Mouse (Mus musculus) midbrain, embryonic 14.5 days (tissue): ENCODE results near the gene Polm. TPM values are rescaled to one million over a fixed set of nuclear protein-coding genes. Genes with fewer than 3 reads are reported as not detected.

Source experiments
- ATAC-seq: fragments of 200-750 bp; cut with Nextera tagmentation; 2 replicates; pipeline ENCODE4 v1.8.0; 2017; ENCODE audit warnings: moderate number of reproducible peaks, moderate library complexity; ENCODE audit not compliant: low FRiP score, low TSS enrichment
- DNase-seq: peaks from one replicate; pipeline ENCODE4 v3.0.0-alpha.2; 2015
- H3K27ac ChIP-seq: fragments of 300-500 bp; sonication (generic); replicated peaks from 2 replicates; pipeline ENCODE4 v1.5.1; 2014; ENCODE audit warnings: mild to moderate bottlenecking, low read depth, low read length, moderate library complexity
- H3K27me3 ChIP-seq: fragments of 300-500 bp; sonication (generic); 2 replicates; pipeline ENCODE4 v1.6.1; 2014; ENCODE audit warnings: low read length, control low read depth, mixed read lengths; ENCODE audit not compliant: control insufficient read depth, insufficient read depth
- H3K36me3 ChIP-seq: fragments of 300-500 bp; sonication (generic); 2 replicates; pipeline ENCODE4 v1.6.1; 2014; ENCODE audit warnings: low read length, control low read depth; ENCODE audit not compliant: control insufficient read depth, insufficient read depth
- H3K4me1 ChIP-seq: fragments of 300-500 bp; sonication (generic); 2 replicates; pipeline ENCODE4 v1.6.1; 2014; ENCODE audit warnings: mild to moderate bottlenecking, antibody characterized with exemption, low read length, control low read depth; ENCODE audit not compliant: control insufficient read depth, insufficient read depth
- H3K4me2 ChIP-seq: fragments of 300-500 bp; sonication (generic); 2 replicates; pipeline ENCODE4 v1.6.1; 2014; ENCODE audit warnings: mild to moderate bottlenecking, low read length, moderate library complexity
- H3K4me3 ChIP-seq: fragments of 300-500 bp; sonication (generic); replicated peaks from 2 replicates; pipeline ENCODE4 v1.5.1; 2014; ENCODE audit warnings: low read depth, low read length
- H3K9ac ChIP-seq: fragments of 300-500 bp; sonication (generic); replicated peaks from 2 replicates; pipeline ENCODE4 v1.6.1; 2014; ENCODE audit warnings: mild to moderate bottlenecking, low read length, moderate library complexity
- H3K9me3 ChIP-seq: fragments of 300-500 bp; sonication (generic); 2 replicates; pipeline ENCODE4 v1.6.1; 2016; ENCODE audit warnings: low read length, control low read depth, mixed read lengths; ENCODE audit not compliant: control insufficient read depth
- WGBS: fragments of 180-500 bp; shearing (Covaris S2); extraction: QIAGEN DNeasy Blood & Tissue Kit; methylation state at CpG from one replicate; pipeline ENCODE4 v1.1.7; 2014; 5-methylcytosine and 5-hydroxymethylcytosine counted together
- polyA plus RNA-seq: library from polyadenylated mRNA; unstranded; fragments of >200 nt; fragmentation: Nextera tagmentation; extraction: Ambion mirVana; gene quantifications from 2 replicates; pipeline ENCODE4 v1.2.1, GENCODE M21; 2014

The Polm gene
- polyA plus RNA-seq: 4.9 and 5.2 TPM in 2 replicates

DNA sequence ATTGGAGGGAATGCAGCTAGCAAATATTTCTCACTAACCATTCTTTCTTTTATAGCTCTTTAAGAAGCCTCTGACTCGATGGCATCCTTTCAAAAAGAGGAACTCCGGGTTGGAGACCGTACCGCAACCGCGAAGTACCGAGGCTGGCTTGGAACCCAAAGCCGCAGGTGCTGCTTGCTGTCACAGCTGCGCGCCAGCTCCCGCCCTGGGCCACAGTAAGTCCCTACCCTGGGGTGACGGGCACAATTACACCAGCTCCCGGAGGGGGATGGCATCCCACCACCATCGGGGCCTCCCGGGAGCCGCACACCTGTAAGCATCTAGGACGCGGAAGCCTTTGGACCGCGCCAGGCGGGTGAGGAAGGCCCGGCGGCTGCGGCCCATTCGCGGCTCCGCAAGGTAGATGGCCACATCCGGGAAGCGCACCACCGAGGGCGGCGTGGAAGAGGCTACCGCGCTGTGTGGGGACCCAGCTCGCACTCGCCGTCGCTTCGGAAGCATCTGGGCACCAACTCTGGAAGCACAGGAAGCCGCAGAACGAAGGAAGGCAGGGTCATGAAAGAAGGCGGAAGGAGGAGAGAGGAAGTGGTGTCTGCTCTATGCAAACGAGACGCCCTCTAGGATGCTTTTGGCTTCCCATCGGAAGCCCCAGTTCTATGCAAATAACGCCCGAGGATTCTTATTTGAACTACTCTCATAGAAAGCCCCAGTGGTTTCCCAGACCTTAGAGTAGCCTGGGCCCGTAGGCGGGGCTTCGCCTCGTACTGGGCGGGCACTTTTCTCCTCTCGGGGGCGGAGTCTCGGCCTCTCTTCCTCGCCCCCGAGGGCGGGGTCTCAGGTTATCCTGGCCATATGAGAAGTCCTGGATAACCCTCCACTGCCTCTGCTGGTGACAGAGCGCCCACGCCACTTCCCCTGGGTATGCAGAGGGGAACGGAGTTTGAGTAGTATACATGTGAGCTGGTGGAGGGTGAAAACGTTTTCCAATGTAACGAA lies at the start of gene Polm:
TSS of gene Polm (minus strand) at position 766 of the 996 bp plus-strand sequence.
- Histone ChIP-seq H3K9ac (peak within 1 kb of the TSS; percentile 68), H3K36me3 (peaks cover 6% of the 10 kb centered on the region; the same call in 1 of the 2 replicates), H3K9me3 (no peaks in the 10 kb centered on the region), H3K27ac (peak within 1 kb of the TSS; percentile 76), H3K4me1 (peaks cover 8% of the 10 kb centered on the region; the same call in 1 of the 2 replicates), H3K27me3 (no peaks in the 10 kb centered on the region), H3K4me2 (peak within 1 kb of the TSS; percentile 84), H3K4me3 (peak within 1 kb of the TSS; percentile 65)
- ATAC-seq (peak; percentile 93), DNase-seq (peak; percentile 95)
- WGBS: under 1% methylated on average over 63 of the region's 63 CpGs

DNA sequence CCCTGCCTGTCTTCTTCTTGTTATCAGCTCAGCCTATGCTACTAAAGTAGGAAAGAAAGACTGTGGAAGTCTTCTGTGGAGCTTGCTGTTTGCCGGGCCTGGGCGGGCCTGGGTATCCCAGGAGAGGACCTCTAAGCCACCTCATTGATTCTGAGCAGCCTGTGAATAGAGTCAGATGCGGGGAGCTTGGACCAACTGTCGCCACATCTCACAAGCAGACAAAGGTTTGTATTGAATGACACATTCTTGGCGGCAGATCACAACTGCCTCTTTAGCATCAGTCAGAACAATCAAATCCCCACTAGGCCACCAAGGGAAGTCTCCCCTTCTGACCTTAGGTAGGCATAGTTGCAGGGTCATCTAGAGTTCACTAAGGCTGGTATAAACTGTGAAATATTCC lies 49.4 kb upstream of the Polm start:
- H3K4me1 ChIP-seq: no peaks in the 10 kb centered on the region
- H3K36me3 ChIP-seq: no peaks in the 10 kb centered on the region
- DNase-seq: peak; percentile 34
- no peak overlapping the region for H3K4me3 ChIP-seq
- H3K9ac ChIP-seq: no peak overlapping the region
- no peak overlapping the region for H3K27ac ChIP-seq
- H3K9me3 ChIP-seq: no peaks in the 10 kb centered on the region
- H3K4me2 ChIP-seq: no peak overlapping the region
- WGBS: 6% methylated on average over 5 of the region's 5 CpGs
- ATAC-seq: no peak
- no peaks in the 10 kb centered on the region for H3K27me3 ChIP-seq

DNA sequence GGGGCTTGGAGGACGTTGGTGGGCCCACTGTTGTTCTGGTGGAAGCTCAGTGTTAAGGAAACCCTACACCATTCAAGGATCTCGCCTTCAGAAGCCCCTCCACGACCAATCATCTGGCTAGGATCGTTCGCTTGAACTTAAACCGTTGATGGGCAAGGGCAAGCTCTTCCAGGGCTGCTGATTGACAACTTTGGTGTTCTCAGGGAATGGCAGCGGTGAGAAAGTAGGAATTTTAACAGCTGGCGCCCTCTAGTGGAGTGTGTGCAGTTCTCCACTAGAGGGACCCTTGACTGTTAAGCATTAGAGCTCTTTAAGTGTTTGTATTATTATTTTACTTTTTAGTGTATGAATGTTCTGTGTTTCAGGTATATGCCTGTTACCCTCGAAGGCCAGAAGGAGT lies 48.4 kb upstream of the Polm start:
- ATAC-seq (no peak), DNase-seq (peak; percentile 87)
- no peaks in the 10 kb centered on the region for H3K9me3 ChIP-seq
- no peaks in the 10 kb centered on the region for H3K36me3 ChIP-seq
- H3K4me2 ChIP-seq: no peak overlapping the region
- WGBS: 19% methylated on average over 9 of the region's 9 CpGs
- no peaks in the 10 kb centered on the region for H3K27me3 ChIP-seq
- no peaks in the 10 kb centered on the region for H3K4me1 ChIP-seq
- no peak overlapping the region for H3K4me3 ChIP-seq
- no peak overlapping the region for H3K27ac ChIP-seq
- no peak overlapping the region for H3K9ac ChIP-seq

DNA sequence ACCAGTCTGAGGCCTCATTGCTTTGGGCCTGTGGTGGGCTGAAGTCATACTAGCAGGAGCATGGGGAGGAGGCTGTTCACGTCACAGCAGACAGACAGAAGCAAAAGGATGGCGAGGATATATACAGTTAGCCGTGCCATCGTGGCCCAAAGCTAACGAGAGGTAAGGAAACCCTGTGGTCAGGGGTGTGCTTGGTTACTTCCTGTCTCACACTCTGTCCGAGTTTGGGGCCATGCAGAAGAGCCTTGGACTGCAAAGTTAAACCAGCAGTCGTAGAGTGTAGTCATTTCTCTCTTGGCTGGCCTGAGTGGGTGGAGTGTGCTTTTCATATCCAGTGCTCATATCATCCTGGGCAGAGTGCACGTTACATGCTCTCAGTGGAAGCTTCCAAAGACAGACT lies 44.7 kb upstream of the Polm start:
- no peak overlapping the region for H3K4me2 ChIP-seq
- ATAC-seq (no peak), DNase-seq (no peak)
- 0 out of 2 replicates have a peak, but pooled peaks cover 4% of the 10 kb centered on the region for H3K4me1 ChIP-seq
- no peaks in the 10 kb centered on the region for H3K9me3 ChIP-seq
- no peaks in the 10 kb centered on the region for H3K27me3 ChIP-seq
- 86% methylated on average over 8 of the region's 8 CpGs for WGBS
- no peak overlapping the region for H3K27ac ChIP-seq
- H3K9ac ChIP-seq: no peak overlapping the region
- no peaks in the 10 kb centered on the region for H3K36me3 ChIP-seq
- no peak overlapping the region for H3K4me3 ChIP-seq

DNA sequence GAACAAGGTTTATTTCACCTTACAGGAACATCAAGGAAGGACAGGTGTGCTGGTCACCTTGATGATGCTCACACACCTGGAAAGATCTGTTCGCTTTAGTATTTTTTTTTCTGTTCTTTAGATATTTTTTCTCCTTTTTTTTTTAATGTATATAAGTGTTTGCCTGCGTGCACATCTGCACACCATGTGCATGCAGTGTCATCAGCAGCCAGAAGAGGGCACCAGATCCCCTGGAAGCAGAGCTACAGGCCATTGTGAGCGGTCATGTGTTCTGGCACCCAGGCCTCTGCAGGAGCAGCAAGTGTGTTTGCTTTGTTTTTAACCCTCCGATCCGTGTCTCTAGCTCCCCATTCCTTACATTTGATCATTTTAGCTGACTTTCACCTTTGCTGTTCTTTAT lies 42.1 kb upstream of the Polm start:
- no peak for ATAC-seq
- no peak overlapping the region for H3K4me3 ChIP-seq
- no peaks in the 10 kb centered on the region for H3K9me3 ChIP-seq
- no peak overlapping the region for H3K4me2 ChIP-seq
- no peaks in the 10 kb centered on the region for H3K27me3 ChIP-seq
- H3K27ac ChIP-seq: no peak overlapping the region
- peaks cover 5% of the 10 kb centered on the region for H3K36me3 ChIP-seq
- no peak overlapping the region for H3K9ac ChIP-seq
- DNase-seq: peak; percentile 68
- 51% methylated on average over 5 of the region's 5 CpGs for WGBS
- H3K4me1 ChIP-seq: peaks cover 10% of the 10 kb centered on the region

DNA sequence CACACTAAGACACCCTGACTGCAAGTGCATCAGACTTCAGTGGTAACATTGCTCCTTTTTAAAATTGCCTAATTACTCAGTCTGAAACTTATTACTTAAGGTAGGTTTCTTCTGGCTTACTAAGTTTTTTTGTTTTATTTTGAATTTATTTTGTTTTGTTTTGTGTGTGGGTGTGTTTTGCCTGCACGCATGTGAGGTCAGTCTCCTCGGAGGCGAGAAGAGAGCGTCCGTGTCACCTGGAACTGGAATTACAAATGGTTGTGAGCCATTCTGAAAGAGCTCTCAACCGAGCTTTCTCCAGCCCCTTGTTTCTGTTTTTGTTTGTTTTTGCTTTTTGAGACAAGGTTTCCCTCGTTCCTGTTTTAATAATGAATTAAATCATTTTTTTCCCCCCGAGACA lies 40.8 kb upstream of the Polm start:
- peaks cover 18% of the 10 kb centered on the region for H3K36me3 ChIP-seq
- H3K4me1 ChIP-seq: peaks cover 10% of the 10 kb centered on the region
- no peaks in the 10 kb centered on the region for H3K9me3 ChIP-seq
- H3K27me3 ChIP-seq: no peaks in the 10 kb centered on the region
- peak overlapping the region; percentile 59 for H3K4me3 ChIP-seq
- H3K4me2 ChIP-seq: peak overlapping the region; percentile 73
- peak overlapping the region; percentile 69; the same call in 1 of the 2 replicates for H3K9ac ChIP-seq
- no peak for DNase-seq
- peak overlapping the region; percentile 88 for H3K27ac ChIP-seq
- 43% methylated on average over 8 of the region's 8 CpGs for WGBS
- no peak for ATAC-seq

DNA sequence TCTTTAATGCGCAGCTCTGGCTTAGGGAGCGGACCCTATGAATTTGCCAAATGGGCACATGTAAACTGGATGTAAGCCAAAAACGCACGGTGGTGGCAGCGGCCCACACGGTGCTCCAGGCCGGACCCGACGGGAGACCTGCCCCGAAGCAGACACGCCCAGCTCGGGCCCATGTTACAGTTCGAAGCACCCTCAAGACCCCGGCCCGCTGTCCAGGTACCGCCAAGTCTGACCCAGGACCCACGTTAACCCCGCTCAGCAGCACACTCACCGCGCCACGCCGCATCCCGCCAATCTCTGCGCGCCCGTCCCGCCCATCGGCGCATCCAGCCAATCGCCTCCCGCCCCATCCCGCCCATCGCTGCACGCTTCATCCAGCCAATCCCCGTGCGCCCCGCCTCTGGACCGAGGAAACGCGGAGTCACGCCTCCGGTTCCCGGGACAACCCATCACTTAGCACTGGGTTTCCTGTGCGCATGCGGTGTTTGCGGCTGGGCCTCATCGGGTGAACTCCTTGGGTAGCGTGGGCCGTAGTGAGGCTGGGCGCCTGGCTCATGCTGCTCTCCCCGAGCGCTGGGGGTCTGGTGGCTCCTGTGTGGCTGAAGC lies 40.2 kb upstream of the Polm start, which contains the start of gene Pold2:
TSS of gene Pold2 (minus strand) at position 372 of the 606 bp plus-strand sequence.
- peaks cover 24% of the 10 kb centered on the region for H3K36me3 ChIP-seq
- no peaks in the 10 kb centered on the region for H3K9me3 ChIP-seq
- H3K4me1 ChIP-seq: peaks cover 10% of the 10 kb centered on the region
- peak within 1 kb of the TSS; percentile 69; the same call in 1 of the 2 replicates for H3K9ac ChIP-seq
- H3K4me2 ChIP-seq: peak within 1 kb of the TSS; percentile 73
- no peaks in the 10 kb centered on the region for H3K27me3 ChIP-seq
- H3K4me3 ChIP-seq: peak within 1 kb of the TSS; percentile 59
- DNase-seq (peak; percentile 99), ATAC-seq (peak; percentile 99)
- peak within 1 kb of the TSS; percentile 88 for H3K27ac ChIP-seq
- under 1% methylated on average over 52 of the region's 52 CpGs for WGBS

DNA sequence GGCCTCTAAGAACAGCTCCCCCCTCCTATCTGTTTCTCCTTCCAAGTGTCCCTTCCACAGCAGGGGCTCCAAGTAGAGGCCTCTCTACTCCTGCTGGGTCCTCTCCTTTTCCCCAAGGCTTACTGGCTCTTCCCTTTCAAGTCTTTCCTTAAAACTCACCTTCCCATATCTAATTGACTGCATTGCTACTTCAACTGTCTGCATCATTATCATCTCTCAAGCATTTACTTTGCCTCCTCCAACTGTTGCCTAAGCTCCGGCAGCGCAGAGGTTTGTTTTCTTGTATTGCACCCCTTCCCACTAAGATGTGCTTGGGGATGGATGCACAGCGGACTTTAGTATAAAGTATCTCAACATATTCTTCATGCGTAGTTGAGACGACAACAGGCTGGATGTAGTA lies 39.6 kb upstream of the Polm start:
- H3K36me3 ChIP-seq: peaks cover 30% of the 10 kb centered on the region
- ATAC-seq: no peak
- H3K9ac ChIP-seq: peak overlapping the region; percentile 51; the same call in 1 of the 2 replicates
- DNase-seq: no peak
- peaks cover 10% of the 10 kb centered on the region for H3K4me1 ChIP-seq
- no peaks in the 10 kb centered on the region for H3K27me3 ChIP-seq
- 5% methylated on average over 5 of the region's 5 CpGs for WGBS
- peak overlapping the region; percentile 59 for H3K4me3 ChIP-seq
- no peaks in the 10 kb centered on the region for H3K9me3 ChIP-seq
- no peak overlapping the region for H3K27ac ChIP-seq
- H3K4me2 ChIP-seq: peak overlapping the region; percentile 73
